Mouse (Mus musculus): ENCODE data around the gene Amdhd1. TPM values are rescaled to one million over a fixed set of nuclear protein-coding genes. Genes with fewer than 3 reads are reported as not detected.

The Amdhd1 gene
- total and polyA plus RNA-seq, 2 experiments from 2014 or later: 0.14 to 0.48 TPM

- no peak overlapping the region for H3K9ac ChIP-seq
- H3K4me3 ChIP-seq (ENCODE audit: low read depth, low read length): no peak overlapping the region
- ATAC-seq (no peak), DNase-seq (no peak)
- no peak overlapping the region for H3K27ac ChIP-seq (ENCODE audit: low read depth, low read length)
- no peaks in the 10 kb centered on the region for H3K4me1 ChIP-seq (ENCODE audit: insufficient read depth)
- 93% methylated on average over 8 of the region's 8 CpGs for WGBS
- no peaks in the 10 kb centered on the region for H3K9me3 ChIP-seq (ENCODE audit: low read length)
- H3K36me3 ChIP-seq (ENCODE audit: insufficient read depth): no peaks in the 10 kb centered on the region
- H3K4me2 ChIP-seq (ENCODE audit: low read depth): no peak overlapping the region
- no peak for TF ChIP-seq CTCF (IDR thresholded peaks at IDR 0.05; ENCODE audit: low read depth)
- no peaks in the 10 kb centered on the region for H3K27me3 ChIP-seq (ENCODE audit: insufficient read depth, low read length)
Observed at GRCm38 (mm10) chr10:93519159-93519558, 20.7 kb downstream of the Amdhd1 start.

- Histone ChIP-seq H3K4me2 (ENCODE audit: low read depth) (no peak overlapping the region), H3K27me3 (ENCODE audit: insufficient read depth, low read length) (no peaks in the 10 kb centered on the region), H3K9me3 (ENCODE audit: low read length) (no peaks in the 10 kb centered on the region), H3K27ac (ENCODE audit: low read depth, low read length) (no peak overlapping the region), H3K9ac (no peak overlapping the region), H3K36me3 (ENCODE audit: insufficient read depth) (no peaks in the 10 kb centered on the region), H3K4me1 (ENCODE audit: insufficient read depth) (no peaks in the 10 kb centered on the region), H3K4me3 (ENCODE audit: low read depth, low read length) (no peak overlapping the region)
- 97% methylated on average over 2 of the region's 2 CpGs for WGBS
- TF ChIP-seq CTCF (IDR thresholded peaks at IDR 0.05; ENCODE audit: low read depth): no peak
- ATAC-seq: no peak
- no peak for DNase-seq
Observed at GRCm38 (mm10) chr10:93518620-93519019, 21.2 kb downstream of the Amdhd1 start.

GRCm38 (mm10) chr10:93518186-93518585 is 21.6 kb downstream of the Amdhd1 start:
- no peak overlapping the region for H3K27ac ChIP-seq (ENCODE audit: low read depth, low read length)
- H3K4me3 ChIP-seq (ENCODE audit: low read depth, low read length): no peak overlapping the region
- ATAC-seq: no peak
- no peak for TF ChIP-seq CTCF (IDR thresholded peaks at IDR 0.05; ENCODE audit: low read depth)
- H3K36me3 ChIP-seq (ENCODE audit: insufficient read depth): no peaks in the 10 kb centered on the region
- WGBS: 88% methylated on average over 4 of the region's 4 CpGs
- DNase-seq: no peak
- no peak overlapping the region for H3K9ac ChIP-seq
- H3K9me3 ChIP-seq (ENCODE audit: low read length): no peaks in the 10 kb centered on the region
- H3K4me2 ChIP-seq (ENCODE audit: low read depth): no peak overlapping the region
- H3K27me3 ChIP-seq (ENCODE audit: insufficient read depth, low read length): no peaks in the 10 kb centered on the region
- H3K4me1 ChIP-seq (ENCODE audit: insufficient read depth): no peaks in the 10 kb centered on the region

DNA sequence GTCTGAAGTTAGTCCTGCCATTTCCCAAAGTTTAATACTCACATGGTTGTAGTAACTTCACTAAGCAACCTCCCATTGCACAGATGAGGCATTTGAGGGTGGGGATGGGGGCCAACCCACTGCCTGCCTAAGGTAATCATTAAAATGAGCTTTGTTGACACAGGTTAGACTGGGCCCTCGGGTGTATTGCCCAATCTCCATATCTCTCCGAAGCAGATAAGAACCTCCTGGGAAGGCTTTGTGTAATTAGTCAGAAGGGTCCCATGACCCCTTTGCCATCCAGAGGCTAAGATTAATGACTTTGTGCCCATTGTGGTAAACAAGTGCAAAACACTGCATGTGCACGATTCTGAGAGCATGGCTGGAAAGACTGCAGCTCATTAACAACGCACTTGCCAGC is 22.1 kb downstream of the Amdhd1 start:
- no peak for TF ChIP-seq CTCF (IDR thresholded peaks at IDR 0.05; ENCODE audit: low read depth)
- no peaks in the 10 kb centered on the region for H3K9me3 ChIP-seq (ENCODE audit: low read length)
- H3K9ac ChIP-seq: no peak overlapping the region
- H3K4me1 ChIP-seq (ENCODE audit: insufficient read depth): no peaks in the 10 kb centered on the region
- ATAC-seq: no peak
- no peak overlapping the region for H3K4me2 ChIP-seq (ENCODE audit: low read depth)
- H3K27ac ChIP-seq (ENCODE audit: low read depth, low read length): no peak overlapping the region
- no peak for DNase-seq
- H3K4me3 ChIP-seq (ENCODE audit: low read depth, low read length): no peak overlapping the region
- 69% methylated on average over 4 of the region's 4 CpGs for WGBS
- no peaks in the 10 kb centered on the region for H3K36me3 ChIP-seq (ENCODE audit: insufficient read depth)
- no peaks in the 10 kb centered on the region for H3K27me3 ChIP-seq (ENCODE audit: insufficient read depth, low read length)

DNA sequence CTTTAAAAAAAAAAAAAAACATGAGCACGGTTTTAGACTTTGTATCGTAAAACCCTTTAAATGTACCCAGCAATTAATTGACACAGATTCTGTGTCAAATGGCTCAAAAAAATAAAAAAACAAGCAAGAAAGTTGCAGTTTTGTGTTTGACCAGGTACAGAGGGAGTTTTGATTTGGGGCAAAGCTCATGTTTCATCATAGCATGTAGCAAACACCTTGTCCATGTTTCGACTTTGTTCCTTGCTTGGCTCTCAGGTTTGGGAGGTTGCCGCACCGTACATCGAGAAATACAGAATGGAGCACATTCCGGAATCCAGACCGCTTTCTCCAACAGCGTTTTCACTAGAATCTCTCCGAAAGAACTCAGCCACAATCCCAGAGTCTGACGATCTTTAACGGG is 23.9 kb downstream of the Amdhd1 start:
- DNase-seq: no peak
- H3K27ac ChIP-seq (ENCODE audit: low read depth, low read length): no peak overlapping the region
- 80% methylated on average over 12 of the region's 12 CpGs for WGBS
- no peak for ATAC-seq
- H3K27me3 ChIP-seq (ENCODE audit: insufficient read depth, low read length): no peaks in the 10 kb centered on the region
- TF ChIP-seq CTCF (IDR thresholded peaks at IDR 0.05; ENCODE audit: low read depth): no peak
- H3K4me2 ChIP-seq (ENCODE audit: low read depth): no peak overlapping the region
- H3K36me3 ChIP-seq (ENCODE audit: insufficient read depth): no peaks in the 10 kb centered on the region
- no peaks in the 10 kb centered on the region for H3K9me3 ChIP-seq (ENCODE audit: low read length)
- H3K4me1 ChIP-seq (ENCODE audit: insufficient read depth): no peaks in the 10 kb centered on the region
- H3K9ac ChIP-seq: no peak overlapping the region
- no peak overlapping the region for H3K4me3 ChIP-seq (ENCODE audit: low read depth, low read length)

DNA sequence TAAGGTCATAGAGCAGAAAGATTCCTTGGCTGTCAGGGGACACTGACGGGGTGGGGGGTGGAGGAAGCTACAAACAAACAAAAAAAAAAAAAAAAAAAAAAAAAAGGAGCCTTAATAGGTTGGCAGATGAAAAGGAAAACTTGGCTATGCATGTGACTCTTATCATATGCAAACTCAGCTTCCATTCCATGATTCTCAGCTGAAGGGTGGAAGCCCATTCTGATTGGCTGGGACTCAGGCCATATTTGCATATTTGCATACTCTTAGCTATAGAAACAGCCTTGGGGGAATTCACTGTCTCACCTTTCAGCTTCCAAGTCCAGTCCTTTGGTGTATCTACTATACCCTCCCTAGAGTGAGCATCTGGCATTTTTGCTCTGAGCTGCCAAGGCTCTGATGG is 24.4 kb downstream of the Amdhd1 start:
- Histone ChIP-seq H3K36me3 (ENCODE audit: insufficient read depth) (no peaks in the 10 kb centered on the region), H3K27ac (ENCODE audit: low read depth, low read length) (no peak overlapping the region), H3K9ac (no peak overlapping the region), H3K9me3 (ENCODE audit: low read length) (no peaks in the 10 kb centered on the region), H3K27me3 (ENCODE audit: insufficient read depth, low read length) (no peaks in the 10 kb centered on the region), H3K4me1 (ENCODE audit: insufficient read depth) (no peaks in the 10 kb centered on the region), H3K4me3 (ENCODE audit: low read depth, low read length) (no peak overlapping the region), H3K4me2 (ENCODE audit: low read depth) (no peak overlapping the region)
- ATAC-seq: peak; percentile 40
- no peak for TF ChIP-seq CTCF (IDR thresholded peaks at IDR 0.05; ENCODE audit: low read depth)
- WGBS: 15% methylated on average over 1 of the region's 1 CpGs
- peak; percentile 47 for DNase-seq

- H3K9me3 ChIP-seq (ENCODE audit: low read length): no peaks in the 10 kb centered on the region
- no peak for TF ChIP-seq CTCF (IDR thresholded peaks at IDR 0.05; ENCODE audit: low read depth)
- H3K36me3 ChIP-seq (ENCODE audit: insufficient read depth): no peaks in the 10 kb centered on the region
- no peaks in the 10 kb centered on the region for H3K4me1 ChIP-seq (ENCODE audit: insufficient read depth)
- ATAC-seq (no peak), DNase-seq (no peak)
- no peak overlapping the region for H3K4me2 ChIP-seq (ENCODE audit: low read depth)
- H3K27me3 ChIP-seq (ENCODE audit: insufficient read depth, low read length): no peaks in the 10 kb centered on the region
- WGBS: 92% methylated on average over 15 of the region's 15 CpGs
- H3K27ac ChIP-seq (ENCODE audit: low read depth, low read length): no peak overlapping the region
- no peak overlapping the region for H3K9ac ChIP-seq
- no peak overlapping the region for H3K4me3 ChIP-seq (ENCODE audit: low read depth, low read length)
Observed at GRCm38 (mm10) chr10:93509532-93510153, 30.2 kb downstream of the Amdhd1 start.
